Mouse (Mus musculus): ENCODE data around the gene Eme2. TPM values are rescaled to one million over a fixed set of nuclear protein-coding genes. Genes with fewer than 3 reads are reported as not detected.

Eme2 gene
- polyA plus RNA-seq, 1 experiment from 2014 or later = 17.5 TPM

GRCm38 (mm10) chr17:24898041-24898854 lies 3.4 kb upstream of the Eme2 start:
- Histone ChIP-seq H3K27ac (ENCODE audit: low read length) (no peak overlapping the region), H3K27me3 (replicated peaks; ENCODE audit: insufficient read depth, low read length) (no peaks in the 10 kb centered on the region), H3K9me3 (ENCODE audit: low read length) (no peaks in the 10 kb centered on the region), H3K36me3 (ENCODE audit: insufficient read depth, low read length) (peaks cover 45% of the 10 kb centered on the region), H3K4me2 (replicated peaks; ENCODE audit: low read depth, low read length) (no peak overlapping the region), H3K4me3 (ENCODE audit: low read depth, low read length) (no peak overlapping the region), H3K9ac (replicated peaks; ENCODE audit: low read depth) (no peak overlapping the region), H3K4me1 (ENCODE audit: insufficient read depth, low read depth, low read length) (peaks cover 4% of the 10 kb centered on the region; the same call in 1 of the 2 replicates)
- ATAC-seq = no peak
- no peak for TF ChIP-seq CTCF (IDR thresholded peaks at IDR 0.05)
- no peak for TF ChIP-seq EP300 (IDR thresholded peaks at IDR 0.05)
- 72% methylated on average over 4 of the region's 4 CpGs for WGBS
- DNase-seq (ENCODE audit: low spot score) = no peak

DNA sequence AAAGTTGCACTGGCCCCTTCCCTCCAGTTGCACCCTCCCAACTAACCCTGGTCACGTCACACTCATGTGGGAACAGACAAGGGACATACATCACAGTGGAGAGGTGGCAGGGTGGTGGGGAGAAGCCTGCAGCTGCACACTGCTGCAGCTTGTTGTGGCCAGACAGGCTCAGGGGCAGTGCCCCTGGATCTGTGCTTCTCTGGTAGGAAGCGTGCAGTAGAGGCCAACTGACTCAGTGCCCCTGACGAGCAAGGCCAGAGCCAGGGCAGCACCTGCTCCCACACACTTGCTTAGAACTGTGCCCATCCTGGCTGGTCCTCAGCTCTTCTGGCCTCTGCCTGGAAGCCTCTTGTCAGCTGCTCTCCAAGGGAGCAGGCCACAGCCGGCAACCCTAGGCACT lies 2.7 kb upstream of the Eme2 start:
- WGBS = 66% methylated on average over 4 of the region's 4 CpGs
- Histone ChIP-seq H3K36me3 (ENCODE audit: insufficient read depth, low read length) (peaks cover 44% of the 10 kb centered on the region), H3K4me2 (replicated peaks; ENCODE audit: low read depth, low read length) (no peak overlapping the region), H3K9me3 (ENCODE audit: low read length) (no peaks in the 10 kb centered on the region), H3K4me1 (ENCODE audit: insufficient read depth, low read depth, low read length) (peaks cover 4% of the 10 kb centered on the region; the same call in 1 of the 2 replicates), H3K27ac (ENCODE audit: low read length) (no peak overlapping the region), H3K4me3 (ENCODE audit: low read depth, low read length) (no peak overlapping the region), H3K27me3 (replicated peaks; ENCODE audit: insufficient read depth, low read length) (no peaks in the 10 kb centered on the region), H3K9ac (replicated peaks; ENCODE audit: low read depth) (no peak overlapping the region)
- no peak for TF ChIP-seq CTCF (IDR thresholded peaks at IDR 0.05)
- TF ChIP-seq EP300 (IDR thresholded peaks at IDR 0.05) = no peak
- DNase-seq (ENCODE audit: low spot score) (no peak), ATAC-seq (no peak)

- Histone ChIP-seq H3K36me3 (ENCODE audit: insufficient read depth, low read length) (peaks cover 41% of the 10 kb centered on the region), H3K4me2 (replicated peaks; ENCODE audit: low read depth, low read length) (peak overlapping the region; percentile 70), H3K4me3 (ENCODE audit: low read depth, low read length) (peak overlapping the region; percentile 72), H3K9me3 (ENCODE audit: low read length) (no peaks in the 10 kb centered on the region), H3K4me1 (ENCODE audit: insufficient read depth, low read depth, low read length) (peaks cover 4% of the 10 kb centered on the region; the same call in 1 of the 2 replicates), H3K9ac (replicated peaks; ENCODE audit: low read depth) (peak overlapping the region; percentile 65), H3K27me3 (replicated peaks; ENCODE audit: insufficient read depth, low read length) (no peaks in the 10 kb centered on the region), H3K27ac (ENCODE audit: low read length) (no peak overlapping the region)
- ATAC-seq (no peak), DNase-seq (ENCODE audit: low spot score) (no peak)
- TF ChIP-seq CTCF (IDR thresholded peaks at IDR 0.05) (no peak), EP300 (IDR thresholded peaks at IDR 0.05) (no peak)
- WGBS = 32% methylated on average over 11 of the region's 11 CpGs
Measured at GRCm38 (mm10) chr17:24896993-24897269, 2.0 kb upstream of the Eme2 start.

GRCm38 (mm10) chr17:24896241-24896992 lies 1.5 kb upstream of the Eme2 start, which contains the start of gene Nme3:
Gene Nme3, plus strand, starts transcription at chr17:24896500.
- peak within 1 kb of the TSS; percentile 88 for H3K9ac ChIP-seq (replicated peaks; ENCODE audit: low read depth)
- DNase-seq (ENCODE audit: low spot score) = peak; percentile 86
- H3K4me3 ChIP-seq (ENCODE audit: low read depth, low read length) = peak within 1 kb of the TSS; percentile 72
- H3K9me3 ChIP-seq (ENCODE audit: low read length) = no peaks in the 10 kb centered on the region
- peaks cover 37% of the 10 kb centered on the region for H3K36me3 ChIP-seq (ENCODE audit: insufficient read depth, low read length)
- ATAC-seq = peak; percentile 76
- peak within 1 kb of the TSS; percentile 81 for H3K27ac ChIP-seq (ENCODE audit: low read length)
- peaks cover 4% of the 10 kb centered on the region; the same call in 1 of the 2 replicates for H3K4me1 ChIP-seq (ENCODE audit: insufficient read depth, low read depth, low read length)
- H3K27me3 ChIP-seq (replicated peaks; ENCODE audit: insufficient read depth, low read length) = no peaks in the 10 kb centered on the region
- TF ChIP-seq CTCF (IDR thresholded peaks at IDR 0.05) (peak; percentile 41; the same call in 1 of the 2 replicates), EP300 (IDR thresholded peaks at IDR 0.05) (no peak)
- under 1% methylated on average over 49 of the region's 50 CpGs for WGBS
- peak within 1 kb of the TSS; percentile 70 for H3K4me2 ChIP-seq (replicated peaks; ENCODE audit: low read depth, low read length)

DNA sequence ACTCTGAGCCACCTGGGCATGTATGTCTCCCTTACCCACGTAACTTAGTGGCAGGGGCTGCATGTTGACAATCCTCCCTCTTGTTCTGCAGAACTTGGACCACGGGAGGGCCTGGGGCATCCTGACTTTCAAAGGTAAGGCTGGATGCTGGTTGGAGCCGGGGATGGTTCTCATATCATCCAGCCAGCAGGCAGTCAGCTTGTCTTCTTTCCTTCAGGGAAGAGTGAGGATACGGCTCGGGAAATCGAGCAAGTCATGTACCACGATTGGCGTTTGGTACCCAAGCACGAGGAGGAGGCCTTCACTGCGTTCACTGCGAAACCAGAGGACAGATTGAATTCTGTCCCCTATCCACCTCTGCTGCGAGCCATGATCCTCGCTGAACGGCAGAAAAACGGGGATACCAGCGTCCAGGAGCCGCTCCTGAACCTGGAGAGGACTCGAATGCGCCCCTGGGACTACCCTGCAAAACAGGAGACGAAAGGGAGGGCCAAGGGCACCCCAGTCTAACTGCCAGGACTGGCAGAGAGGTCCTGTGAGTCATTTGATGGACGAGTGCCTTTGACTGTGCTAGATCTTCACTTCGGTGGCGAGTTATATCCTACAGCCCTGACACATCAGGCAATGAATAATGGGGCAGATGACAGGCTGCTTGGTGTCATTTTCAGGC lies 819 bp upstream of the Eme2 start:
- H3K9me3 ChIP-seq (ENCODE audit: low read length) = no peaks in the 10 kb centered on the region
- no peaks in the 10 kb centered on the region for H3K27me3 ChIP-seq (replicated peaks; ENCODE audit: insufficient read depth, low read length)
- peak overlapping the region; percentile 81 for H3K27ac ChIP-seq (ENCODE audit: low read length)
- ATAC-seq = no peak
- H3K4me1 ChIP-seq (ENCODE audit: insufficient read depth, low read depth, low read length) = peaks cover 4% of the 10 kb centered on the region; the same call in 1 of the 2 replicates
- no peak for DNase-seq (ENCODE audit: low spot score)
- peaks cover 32% of the 10 kb centered on the region for H3K36me3 ChIP-seq (ENCODE audit: insufficient read depth, low read length)
- peak overlapping the region; percentile 72 for H3K4me3 ChIP-seq (ENCODE audit: low read depth, low read length)
- peak overlapping the region; percentile 88 for H3K9ac ChIP-seq (replicated peaks; ENCODE audit: low read depth)
- TF ChIP-seq EP300 (IDR thresholded peaks at IDR 0.05) (no peak), CTCF (IDR thresholded peaks at IDR 0.05) (no peak)
- 14% methylated on average over 23 of the region's 23 CpGs for WGBS
- H3K4me2 ChIP-seq (replicated peaks; ENCODE audit: low read depth, low read length) = peak overlapping the region; percentile 70
